Mouse (Mus musculus): Measurements from ENCODE around the gene Rab43. TPM values are rescaled to one million over a fixed set of nuclear protein-coding genes. Genes with fewer than 3 reads are reported as not detected.

The Rab43 gene
- polyA plus RNA-seq, 1 experiment from 2014 or later = 11.3 TPM

DNA sequence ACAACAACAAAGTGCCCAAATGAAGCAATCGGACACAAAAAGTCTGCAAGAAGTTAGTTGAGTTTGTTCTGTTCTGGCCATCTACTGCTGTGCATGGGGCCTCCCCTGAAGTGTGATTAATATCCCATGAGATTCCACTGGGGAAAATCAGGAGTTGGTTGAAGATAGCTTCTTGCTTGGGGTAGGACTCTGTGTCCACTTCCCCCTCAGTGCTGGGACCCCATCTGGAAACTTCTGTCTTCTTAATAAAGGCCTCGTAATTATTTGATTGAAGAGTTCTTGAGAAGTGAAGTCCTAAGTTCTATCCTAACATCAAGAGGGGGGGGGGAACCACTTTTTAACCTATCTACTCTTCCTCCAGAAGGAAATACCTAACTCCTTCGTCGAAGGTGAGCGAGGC, 49.8 kb downstream of the Rab43 start:
- no peak overlapping the region for H3K9ac ChIP-seq (ENCODE audit: low read depth, low read length)
- ATAC-seq = no peak
- H3K9me3 ChIP-seq (ENCODE audit: control insufficient read depth, low read length) = no peaks in the 10 kb centered on the region
- WGBS = 79% methylated on average over 5 of the region's 5 CpGs
- H3K4me2 ChIP-seq (ENCODE audit: low read depth, low read length) = no peak overlapping the region
- H3K36me3 ChIP-seq (ENCODE audit: control insufficient read depth, insufficient read depth, low read length) = no peaks in the 10 kb centered on the region
- no peak overlapping the region for H3K4me3 ChIP-seq (ENCODE audit: low read length)
- H3K27me3 ChIP-seq (replicated peaks; ENCODE audit: control insufficient read depth, insufficient read depth, low read length) = no peaks in the 10 kb centered on the region
- H3K4me1 ChIP-seq (ENCODE audit: control insufficient read depth, insufficient read depth, low read length) = no peaks in the 10 kb centered on the region
- no peak overlapping the region for H3K27ac ChIP-seq (ENCODE audit: low read length)

DNA sequence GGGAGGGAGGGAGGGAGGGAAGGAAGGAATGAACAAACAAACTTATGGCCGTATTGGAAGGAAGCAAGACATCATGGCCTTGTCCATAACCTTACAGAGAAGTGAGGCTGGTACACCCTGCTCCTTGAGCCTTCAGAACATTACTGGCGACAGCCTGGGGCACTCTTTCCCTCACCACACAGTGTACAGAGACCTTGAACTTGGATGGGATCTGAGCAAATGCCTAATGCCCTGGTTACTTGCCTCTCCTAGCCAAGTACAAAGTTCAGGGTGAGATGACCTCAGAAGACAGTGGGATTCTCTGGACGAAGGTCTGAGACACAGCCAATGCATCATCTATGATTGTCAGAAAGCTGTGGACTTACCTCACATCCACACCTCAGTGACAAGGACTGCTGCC, 52.1 kb downstream of the Rab43 start:
- Histone ChIP-seq H3K4me1 (ENCODE audit: control insufficient read depth, insufficient read depth, low read length) (no peaks in the 10 kb centered on the region), H3K27ac (ENCODE audit: low read length) (no peak overlapping the region), H3K4me3 (ENCODE audit: low read length) (no peak overlapping the region), H3K4me2 (ENCODE audit: low read depth, low read length) (no peak overlapping the region), H3K27me3 (replicated peaks; ENCODE audit: control insufficient read depth, insufficient read depth, low read length) (no peaks in the 10 kb centered on the region), H3K9me3 (ENCODE audit: control insufficient read depth, low read length) (no peaks in the 10 kb centered on the region), H3K9ac (ENCODE audit: low read depth, low read length) (no peak overlapping the region), H3K36me3 (ENCODE audit: control insufficient read depth, insufficient read depth, low read length) (no peaks in the 10 kb centered on the region)
- 41% methylated on average over 3 of the region's 3 CpGs for WGBS
- ATAC-seq = peak; percentile 56

DNA sequence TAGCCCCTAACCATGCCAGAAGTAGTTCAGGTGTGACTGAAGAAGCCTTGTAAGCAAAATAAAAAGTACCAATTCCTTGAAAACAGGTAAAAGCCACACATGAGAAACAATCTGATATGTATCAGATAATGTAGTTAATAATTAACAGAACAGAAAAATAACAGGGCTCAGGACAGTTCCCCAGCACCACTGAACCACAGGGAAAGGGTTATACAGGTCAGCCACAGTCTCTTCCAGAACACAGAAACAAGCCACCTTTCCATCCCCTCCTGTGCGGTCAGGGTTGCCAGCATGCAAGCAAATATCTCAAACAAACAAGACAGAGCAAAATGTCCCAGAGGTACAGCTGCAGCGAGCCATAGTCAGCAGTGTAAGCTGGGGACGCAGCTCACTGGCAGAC, 52.6 kb downstream of the Rab43 start:
- Histone ChIP-seq H3K27ac (ENCODE audit: low read length) (no peak overlapping the region), H3K9ac (ENCODE audit: low read depth, low read length) (no peak overlapping the region), H3K9me3 (ENCODE audit: control insufficient read depth, low read length) (no peaks in the 10 kb centered on the region), H3K27me3 (replicated peaks; ENCODE audit: control insufficient read depth, insufficient read depth, low read length) (no peaks in the 10 kb centered on the region), H3K4me3 (ENCODE audit: low read length) (no peak overlapping the region), H3K4me2 (ENCODE audit: low read depth, low read length) (no peak overlapping the region), H3K36me3 (ENCODE audit: control insufficient read depth, insufficient read depth, low read length) (no peaks in the 10 kb centered on the region), H3K4me1 (ENCODE audit: control insufficient read depth, insufficient read depth, low read length) (no peaks in the 10 kb centered on the region)
- 47% methylated on average over 3 of the region's 3 CpGs for WGBS
- ATAC-seq = peak; percentile 55

DNA sequence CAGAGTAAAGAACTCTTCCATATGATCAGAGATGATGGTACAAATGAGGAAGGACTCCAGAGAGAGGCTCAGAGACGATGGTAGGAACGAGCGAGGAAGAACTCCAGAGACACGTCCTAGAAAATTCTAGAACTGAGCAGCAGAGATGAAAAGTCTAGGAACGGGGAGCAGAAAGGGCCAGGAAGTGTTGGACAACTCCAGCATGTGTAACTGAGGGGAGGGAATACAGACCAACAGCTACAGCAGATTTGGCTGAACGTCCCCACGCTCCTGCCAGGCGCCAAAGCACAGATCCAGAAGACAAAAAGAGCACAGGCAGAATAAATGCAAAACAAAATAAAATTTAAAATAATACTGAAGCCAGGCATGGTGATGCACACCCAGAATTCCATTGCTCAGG, 55.1 kb downstream of the Rab43 start:
- no peaks in the 10 kb centered on the region for H3K36me3 ChIP-seq (ENCODE audit: control insufficient read depth, insufficient read depth, low read length)
- H3K4me2 ChIP-seq (ENCODE audit: low read depth, low read length) = no peak overlapping the region
- no peaks in the 10 kb centered on the region for H3K27me3 ChIP-seq (replicated peaks; ENCODE audit: control insufficient read depth, insufficient read depth, low read length)
- no peak overlapping the region for H3K9ac ChIP-seq (ENCODE audit: low read depth, low read length)
- no peaks in the 10 kb centered on the region for H3K4me1 ChIP-seq (ENCODE audit: control insufficient read depth, insufficient read depth, low read length)
- H3K4me3 ChIP-seq (ENCODE audit: low read length) = no peak overlapping the region
- no peak overlapping the region for H3K27ac ChIP-seq (ENCODE audit: low read length)
- 87% methylated on average over 8 of the region's 8 CpGs for WGBS
- no peak for ATAC-seq
- no peaks in the 10 kb centered on the region for H3K9me3 ChIP-seq (ENCODE audit: control insufficient read depth, low read length)

DNA sequence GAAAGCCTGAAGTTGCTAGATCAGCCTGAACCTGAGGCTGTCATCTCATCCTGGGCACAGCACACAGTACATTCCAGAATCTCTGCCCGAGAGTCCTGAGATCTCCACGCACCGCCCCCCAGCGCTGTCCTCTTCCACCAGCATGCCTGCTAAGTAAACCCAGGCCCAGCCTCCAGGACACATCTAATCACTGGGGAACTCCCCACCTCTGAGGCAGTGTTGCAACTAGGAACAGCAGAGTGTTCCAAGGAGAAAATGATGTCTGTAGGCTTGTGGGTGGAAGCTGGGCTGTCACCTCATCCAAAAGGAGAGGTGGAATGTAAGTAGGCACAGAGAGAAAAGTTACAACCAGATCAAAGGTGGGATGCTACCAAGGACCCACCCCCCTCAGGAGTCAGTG, 56.8 kb downstream of the Rab43 start:
- no peak overlapping the region for H3K4me3 ChIP-seq (ENCODE audit: low read length)
- no peak for ATAC-seq
- no peaks in the 10 kb centered on the region for H3K36me3 ChIP-seq (ENCODE audit: control insufficient read depth, insufficient read depth, low read length)
- WGBS = 84% methylated on average over 4 of the region's 4 CpGs
- no peak overlapping the region for H3K4me2 ChIP-seq (ENCODE audit: low read depth, low read length)
- H3K9ac ChIP-seq (ENCODE audit: low read depth, low read length) = no peak overlapping the region
- H3K9me3 ChIP-seq (ENCODE audit: control insufficient read depth, low read length) = no peaks in the 10 kb centered on the region
- no peaks in the 10 kb centered on the region for H3K4me1 ChIP-seq (ENCODE audit: control insufficient read depth, insufficient read depth, low read length)
- H3K27ac ChIP-seq (ENCODE audit: low read length) = no peak overlapping the region
- no peaks in the 10 kb centered on the region for H3K27me3 ChIP-seq (replicated peaks; ENCODE audit: control insufficient read depth, insufficient read depth, low read length)

DNA sequence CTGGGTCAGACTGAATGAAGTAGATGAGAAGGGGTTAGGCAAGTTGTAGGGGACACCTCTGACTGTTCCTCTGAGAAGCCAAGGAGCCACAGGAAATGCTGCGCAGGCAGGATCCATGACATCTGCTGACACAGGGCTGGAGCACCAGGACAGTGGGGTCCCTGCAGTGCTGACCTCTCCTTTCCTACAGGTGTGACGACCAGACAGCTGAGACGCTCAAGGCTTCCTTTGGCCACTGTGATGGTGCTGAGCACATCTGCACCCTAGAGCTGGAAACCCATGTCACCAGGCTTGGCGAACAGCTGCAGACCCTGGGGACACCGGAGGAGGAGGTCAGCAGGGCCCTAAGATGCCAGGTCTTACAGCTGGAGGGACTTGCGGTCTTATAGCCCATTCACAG, 60.4 kb downstream of the Rab43 start:
- ATAC-seq = no peak
- Histone ChIP-seq H3K9me3 (ENCODE audit: control insufficient read depth, low read length) (no peaks in the 10 kb centered on the region), H3K27me3 (replicated peaks; ENCODE audit: control insufficient read depth, insufficient read depth, low read length) (no peaks in the 10 kb centered on the region), H3K4me3 (ENCODE audit: low read length) (no peak overlapping the region), H3K4me1 (ENCODE audit: control insufficient read depth, insufficient read depth, low read length) (0 out of 2 replicates have a peak, but pooled peaks cover 2% of the 10 kb centered on the region), H3K4me2 (ENCODE audit: low read depth, low read length) (no peak overlapping the region), H3K27ac (ENCODE audit: low read length) (no peak overlapping the region), H3K9ac (ENCODE audit: low read depth, low read length) (no peak overlapping the region), H3K36me3 (ENCODE audit: control insufficient read depth, insufficient read depth, low read length) (no peaks in the 10 kb centered on the region)
- 90% methylated on average over 6 of the region's 6 CpGs for WGBS

DNA sequence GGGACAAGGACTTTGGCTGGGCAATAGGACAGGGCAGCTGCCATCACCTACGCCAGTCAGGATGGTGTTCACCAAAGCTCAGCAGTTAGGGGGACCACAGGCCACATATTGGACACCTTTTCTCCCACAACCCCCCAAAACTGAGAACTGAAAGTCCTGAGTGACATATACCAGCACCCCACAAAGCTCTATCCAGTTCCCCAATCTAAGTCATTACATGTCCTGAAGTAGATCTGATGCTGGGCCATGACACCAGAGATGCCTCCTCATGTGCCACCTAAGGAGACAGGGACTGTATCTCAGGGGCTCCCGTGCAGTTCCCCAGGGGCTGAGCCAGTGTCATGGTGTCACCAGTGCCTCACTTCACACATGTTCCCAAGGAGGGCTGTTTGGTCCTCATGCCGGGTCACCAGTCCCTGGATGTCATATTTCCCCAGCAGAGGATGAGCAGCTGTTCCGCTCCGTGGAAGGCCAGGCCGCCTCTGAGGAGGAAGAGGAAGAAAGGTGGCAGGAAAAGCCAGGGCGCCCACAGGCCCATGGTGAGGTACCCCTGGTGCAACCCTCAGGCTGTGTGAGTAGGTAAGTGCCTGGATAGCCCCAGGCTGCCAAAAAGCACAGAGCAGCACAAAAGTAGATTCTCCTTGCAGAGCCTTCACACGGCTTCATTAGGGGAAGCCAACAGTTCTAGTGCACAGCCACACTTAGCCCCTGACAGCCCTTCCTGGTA, 61.6 kb downstream of the Rab43 start:
- no peak for ATAC-seq
- Histone ChIP-seq H3K9ac (ENCODE audit: low read depth, low read length) (no peak overlapping the region), H3K36me3 (ENCODE audit: control insufficient read depth, insufficient read depth, low read length) (no peaks in the 10 kb centered on the region), H3K27ac (ENCODE audit: low read length) (no peak overlapping the region), H3K27me3 (replicated peaks; ENCODE audit: control insufficient read depth, insufficient read depth, low read length) (no peaks in the 10 kb centered on the region), H3K4me1 (ENCODE audit: control insufficient read depth, insufficient read depth, low read length) (0 out of 2 replicates have a peak, but pooled peaks cover 6% of the 10 kb centered on the region), H3K9me3 (ENCODE audit: control insufficient read depth, low read length) (no peaks in the 10 kb centered on the region), H3K4me3 (ENCODE audit: low read length) (no peak overlapping the region), H3K4me2 (ENCODE audit: low read depth, low read length) (no peak overlapping the region)
- 84% methylated on average over 8 of the region's 8 CpGs for WGBS

DNA sequence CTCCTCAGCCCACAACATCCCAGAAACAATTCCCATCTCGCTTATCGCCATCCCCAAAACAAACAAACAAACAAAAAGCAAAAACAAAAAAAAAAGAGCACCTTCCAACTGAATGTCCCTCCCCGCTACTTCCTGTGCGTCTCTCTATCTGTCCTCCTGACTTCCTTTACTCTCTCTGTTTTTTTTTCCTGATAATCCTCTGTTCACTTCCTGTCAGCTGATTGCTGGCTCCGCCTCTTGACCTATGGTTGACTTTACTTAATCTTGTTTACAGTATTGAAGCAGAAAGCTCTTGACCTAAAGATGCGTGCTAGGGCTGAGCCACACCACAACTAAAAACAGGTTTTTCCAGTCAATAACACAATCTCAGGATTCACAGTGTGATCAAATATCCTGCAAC, 63.4 kb downstream of the Rab43 start:
- no peak overlapping the region for H3K9ac ChIP-seq (ENCODE audit: low read depth, low read length)
- H3K27ac ChIP-seq (ENCODE audit: low read length) = no peak overlapping the region
- no peaks in the 10 kb centered on the region for H3K27me3 ChIP-seq (replicated peaks; ENCODE audit: control insufficient read depth, insufficient read depth, low read length)
- no peaks in the 10 kb centered on the region for H3K36me3 ChIP-seq (ENCODE audit: control insufficient read depth, insufficient read depth, low read length)
- 0 out of 2 replicates have a peak, but pooled peaks cover 6% of the 10 kb centered on the region for H3K4me1 ChIP-seq (ENCODE audit: control insufficient read depth, insufficient read depth, low read length)
- no peaks in the 10 kb centered on the region for H3K9me3 ChIP-seq (ENCODE audit: control insufficient read depth, low read length)
- 87% methylated on average over 6 of the region's 6 CpGs for WGBS
- no peak overlapping the region for H3K4me3 ChIP-seq (ENCODE audit: low read length)
- ATAC-seq = no peak
- H3K4me2 ChIP-seq (ENCODE audit: low read depth, low read length) = no peak overlapping the region

DNA sequence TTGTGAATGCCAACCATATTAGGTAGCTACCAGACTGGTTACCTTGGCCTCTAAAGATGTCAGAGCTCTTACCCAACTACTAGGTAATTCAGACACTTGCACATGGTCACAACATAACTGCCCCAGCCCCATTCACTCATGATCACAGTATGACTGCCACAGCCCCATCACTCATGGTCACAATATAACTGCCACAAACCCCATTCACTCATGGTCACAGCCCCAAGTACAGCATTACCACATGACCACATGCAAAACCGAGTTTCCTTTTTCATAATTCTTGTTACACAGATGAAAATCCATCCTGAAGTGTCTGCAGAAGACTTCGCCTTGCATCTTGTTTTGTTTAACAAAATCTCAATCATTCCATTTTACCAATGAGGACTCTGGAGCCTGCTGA, 63.9 kb downstream of the Rab43 start:
- H3K9me3 ChIP-seq (ENCODE audit: control insufficient read depth, low read length) = no peaks in the 10 kb centered on the region
- no peaks in the 10 kb centered on the region for H3K27me3 ChIP-seq (replicated peaks; ENCODE audit: control insufficient read depth, insufficient read depth, low read length)
- no peak overlapping the region for H3K4me3 ChIP-seq (ENCODE audit: low read length)
- no peak for ATAC-seq
- H3K36me3 ChIP-seq (ENCODE audit: control insufficient read depth, insufficient read depth, low read length) = no peaks in the 10 kb centered on the region
- 0 out of 2 replicates have a peak, but pooled peaks cover 6% of the 10 kb centered on the region for H3K4me1 ChIP-seq (ENCODE audit: control insufficient read depth, insufficient read depth, low read length)
- no peak overlapping the region for H3K9ac ChIP-seq (ENCODE audit: low read depth, low read length)
- WGBS = 80% methylated on average over 2 of the region's 2 CpGs
- H3K4me2 ChIP-seq (ENCODE audit: low read depth, low read length) = no peak overlapping the region
- no peak overlapping the region for H3K27ac ChIP-seq (ENCODE audit: low read length)

DNA sequence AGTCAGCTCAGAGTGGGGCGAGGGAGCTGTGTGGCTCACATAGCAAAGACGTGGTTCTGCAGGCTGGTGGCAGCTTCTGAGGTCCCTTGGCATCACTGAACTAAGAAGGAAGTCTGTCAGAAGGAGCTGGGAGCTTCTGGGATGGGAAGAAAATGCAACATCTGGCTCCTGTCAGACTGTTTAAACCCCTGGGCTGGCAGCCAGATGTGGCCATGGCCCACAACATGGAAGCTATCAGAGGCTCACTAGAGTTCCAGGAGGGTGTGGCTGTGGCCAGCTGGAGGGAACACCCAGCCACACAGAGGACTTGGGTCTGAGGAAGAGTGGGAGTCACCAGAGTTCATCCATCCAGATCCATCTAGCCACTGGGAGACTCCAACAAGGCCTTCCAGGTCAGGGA, 65.1 kb downstream of the Rab43 start:
- no peaks in the 10 kb centered on the region for H3K27me3 ChIP-seq (replicated peaks; ENCODE audit: control insufficient read depth, insufficient read depth, low read length)
- no peak overlapping the region for H3K9ac ChIP-seq (ENCODE audit: low read depth, low read length)
- no peak for ATAC-seq
- no peak overlapping the region for H3K4me2 ChIP-seq (ENCODE audit: low read depth, low read length)
- no peaks in the 10 kb centered on the region for H3K36me3 ChIP-seq (ENCODE audit: control insufficient read depth, insufficient read depth, low read length)
- no peak overlapping the region for H3K4me3 ChIP-seq (ENCODE audit: low read length)
- no peaks in the 10 kb centered on the region for H3K9me3 ChIP-seq (ENCODE audit: control insufficient read depth, low read length)
- no peak overlapping the region for H3K27ac ChIP-seq (ENCODE audit: low read length)
- WGBS = 65% methylated on average over 2 of the region's 2 CpGs
- 0 out of 2 replicates have a peak, but pooled peaks cover 6% of the 10 kb centered on the region for H3K4me1 ChIP-seq (ENCODE audit: control insufficient read depth, insufficient read depth, low read length)

Data from intestine, embryonic 16.5 days (tissue).